Mouse (Mus musculus) embryonic facial prominence, embryonic 10.5 days (tissue): ENCODE measurements around the gene Acot11. TPM values are rescaled to one million over a fixed set of nuclear protein-coding genes. Genes with fewer than 3 reads are reported as not detected.

ENCODE experiments used
- DNase-seq: peaks from one replicate; pipeline ENCODE4 v3.0.0-alpha.2; 2017; ENCODE audit warnings: low spot score
- H3K27ac ChIP-seq: fragments of 300-500 bp; sonication (generic); replicated peaks from 2 replicates; pipeline ENCODE4 v1.5.1; 2016; ENCODE audit warnings: mild to moderate bottlenecking
- H3K27me3 ChIP-seq: fragments of 300-500 bp; sonication (generic); replicated peaks from 2 replicates; pipeline ENCODE4 v1.6.1; 2016; ENCODE audit warnings: low read depth, mild to moderate bottlenecking; ENCODE audit not compliant: poor library complexity, severe bottlenecking
- H3K36me3 ChIP-seq: fragments of 300-500 bp; sonication (generic); replicated peaks from 2 replicates; pipeline ENCODE4 v1.6.1; 2016; ENCODE audit warnings: mild to moderate bottlenecking, moderate library complexity
- H3K4me1 ChIP-seq: fragments of 300-500 bp; sonication (generic); 2 replicates; pipeline ENCODE4 v1.6.1; 2016
- H3K4me3 ChIP-seq: fragments of 300-500 bp; sonication (generic); 2 replicates; pipeline ENCODE4 v1.5.1; 2016; ENCODE audit warnings: mild to moderate bottlenecking, moderate library complexity
- H3K9me3 ChIP-seq: fragments of 300-500 bp; sonication (generic); 2 replicates; pipeline ENCODE4 v1.6.1; 2016; ENCODE audit warnings: mild to moderate bottlenecking
- WGBS: fragments of 180-500 bp; shearing (Covaris S2); methylation state at CpG from one replicate; pipeline ENCODE4 v1.1.7; 2016; 5-methylcytosine and 5-hydroxymethylcytosine counted together
- polyA plus RNA-seq: library from polyadenylated mRNA; unstranded; fragments of >200 nt; fragmentation: Nextera tagmentation; extraction: Ambion mirVana; gene quantifications from 2 replicates; pipeline ENCODE4 v1.2.1, GENCODE M21; 2016

Acot11 gene
- polyA plus RNA-seq, 1 experiment from 2014 or later: 2.1 TPM

GRCm38 (mm10) chr4:106700798-106701197, 104.0 kb downstream of the Acot11 start:
- H3K27ac ChIP-seq: no peak overlapping the region
- H3K9me3 ChIP-seq: no peaks in the 10 kb centered on the region
- 53% methylated on average over 4 of the region's 4 CpGs for WGBS
- peaks cover 23% of the 10 kb centered on the region; the same call in 1 of the 2 replicates for H3K27me3 ChIP-seq
- H3K4me1 ChIP-seq: peaks cover 27% of the 10 kb centered on the region
- H3K36me3 ChIP-seq: no peaks in the 10 kb centered on the region
- no peak for DNase-seq
- H3K4me3 ChIP-seq: no peak overlapping the region

- 20% methylated on average over 9 of the region's 9 CpGs for WGBS
These were observed 104.8 kb downstream of the Acot11 start for GRCm38 (mm10) chr4:106699989-106700388.

More at GRCm38 (mm10) chr4:106699989-106700388, 104.8 kb downstream of the Acot11 start:
- Histone ChIP-seq H3K36me3 (no peaks in the 10 kb centered on the region), H3K9me3 (no peaks in the 10 kb centered on the region), H3K4me3 (no peak overlapping the region), H3K27me3 (peaks cover 23% of the 10 kb centered on the region; the same call in 1 of the 2 replicates), H3K4me1 (peaks cover 19% of the 10 kb centered on the region), H3K27ac (no peak overlapping the region)
- DNase-seq: peak; percentile 77

Other genes with a start within 250 kb of the Acot11 start
- 10.2 TPM in 2 replicates for gene Dhcr24, start 244.0 kb downstream of the Acot11 start, polyA plus RNA-seq
- gene Lexm, start 187.8 kb downstream of the Acot11 start, polyA plus RNA-seq: 0.52 TPM in 1 of 2 replicates, not detected in the other
- gene Ttc22, start 182.6 kb downstream of the Acot11 start, polyA plus RNA-seq: not detected in 2 replicates
- gene Pars2, start 153.9 kb downstream of the Acot11 start, polyA plus RNA-seq: 16.3 and 17.0 TPM in 2 replicates
- gene Ttc4, start 126.1 kb downstream of the Acot11 start, polyA plus RNA-seq: 107 and 117 TPM in 2 replicates
- gene Mroh7, start 74.1 kb downstream of the Acot11 start, polyA plus RNA-seq: 0.05 and 0.08 TPM in 2 replicates
- gene Fam151a, start 71.1 kb downstream of the Acot11 start, polyA plus RNA-seq: 0.11 and 0.40 TPM in 2 replicates
- gene Ssbp3, start 105.7 kb upstream of the Acot11 start, polyA plus RNA-seq: 147 TPM in 2 replicates